ENCODE assay signal across 8 mouse cellular contexts in genomic region chr5:139251279-139251678, GRCm38 (mm10). TPM values are rescaled to one million over a fixed set of nuclear protein-coding genes. Genes with fewer than 3 reads are reported as not detected.
DNase-seq lines count a peak whose midpoint lies in the region; ATAC-seq lines count a peak whose summit lies in the region.

No protein-coding gene starts in this region.

- H3K4me2 ChIP-seq in heart, embryonic 14.5 days (ENCODE audit: low read length): peak overlapping the region; percentile 96
- peak overlapping the region; percentile 82 for H3K4me2 ChIP-seq in hindbrain, embryonic 15.5 days
- peak overlapping the region; percentile 93 for H3K4me2 ChIP-seq in midbrain, embryonic 14.5 days (ENCODE audit: low read length)

- no peak for ATAC-seq in heart, embryonic 14.5 days (ENCODE audit: insufficient number of reproducible peaks, insufficient read depth, low FRiP score, low read depth)
- ATAC-seq in hindbrain, embryonic 15.5 days (ENCODE audit: low FRiP score, low read depth): no peak
- ATAC-seq in midbrain, embryonic 14.5 days (ENCODE audit: low FRiP score, low TSS enrichment): no peak

- WGBS in heart, embryonic 14.5 days: 87% methylated on average over 7 of the region's 7 CpGs
- WGBS in embryonic facial prominence, embryonic 10.5 days: 84% methylated on average over 7 of the region's 7 CpGs
- WGBS in hindbrain, embryonic 15.5 days: 83% methylated on average over 7 of the region's 7 CpGs
- 87% methylated on average over 7 of the region's 7 CpGs for WGBS in midbrain, embryonic 14.5 days

- H3K9ac ChIP-seq in heart, embryonic 14.5 days (ENCODE audit: low read length): peak overlapping the region; percentile 81
- no peak overlapping the region for H3K9ac ChIP-seq in hindbrain, embryonic 15.5 days
- 0 out of 2 replicates have a peak overlapping the region, but pooled peaks have one; percentile 77 for H3K9ac ChIP-seq in midbrain, embryonic 14.5 days (replicated peaks; ENCODE audit: low read length)

- H3K36me3 ChIP-seq in heart, embryonic 14.5 days (ENCODE audit: control insufficient read depth, insufficient read depth, low read length): peaks cover 48% of the 10 kb centered on the region
- H3K36me3 ChIP-seq in embryonic facial prominence, embryonic 10.5 days (replicated peaks): peaks cover 65% of the 10 kb centered on the region
- H3K36me3 ChIP-seq in hindbrain, embryonic 15.5 days: peaks cover 39% of the 10 kb centered on the region
- H3K36me3 ChIP-seq in midbrain, embryonic 14.5 days (ENCODE audit: control insufficient read depth, insufficient read depth, low read length): peaks cover 47% of the 10 kb centered on the region

- H3K4me1 ChIP-seq in heart, embryonic 14.5 days (ENCODE audit: control insufficient read depth in 2 of 2, insufficient read depth in 2 of 2, low read length in 2 of 2): peaks cover 23 to 40% of the 10 kb centered on the region in 2 experiments
- peaks cover 33% of the 10 kb centered on the region for H3K4me1 ChIP-seq in embryonic facial prominence, embryonic 10.5 days
- peaks cover 38% of the 10 kb centered on the region for H3K4me1 ChIP-seq in hindbrain, embryonic 15.5 days (replicated peaks)
- H3K4me1 ChIP-seq in midbrain, embryonic 14.5 days (ENCODE audit: control insufficient read depth, insufficient read depth, low read length): peaks cover 12% of the 10 kb centered on the region

- no peaks in the 10 kb centered on the region for H3K27me3 ChIP-seq in heart, embryonic 14.5 days (ENCODE audit: control insufficient read depth, insufficient read depth, low read length)
- H3K27me3 ChIP-seq in embryonic facial prominence, embryonic 10.5 days (replicated peaks; ENCODE audit: low read depth, poor library complexity, severe bottlenecking): no peaks in the 10 kb centered on the region
- H3K27me3 ChIP-seq in hindbrain, embryonic 15.5 days: no peaks in the 10 kb centered on the region
- no peaks in the 10 kb centered on the region for H3K27me3 ChIP-seq in midbrain, embryonic 14.5 days (ENCODE audit: control insufficient read depth, insufficient read depth, low read length)

- DNase-seq in heart, adult 9 months (ENCODE audit: low spot score in 2 of 2): no peak
- no peak for DNase-seq in embryonic facial prominence, embryonic 10.5 days (ENCODE audit: low spot score)
- no peak for DNase-seq in midbrain, embryonic 14.5 days
- no peak for DNase-seq in layer of hippocampus, postnatal 10 days (ENCODE audit: low spot score in 2 of 2)
- no peak for DNase-seq in urinary bladder, postnatal 10 days (ENCODE audit: low spot score)
- no peak for DNase-seq in T-cell, adult 2 months (ENCODE audit: low spot score)

- peak overlapping the region in 1 of 2 experiments; percentile 77; a peak in 1 of 4 replicates for H3K4me3 ChIP-seq in heart, embryonic 14.5 days (ENCODE audit: control insufficient read depth in 1 of 2, insufficient read depth in 1 of 2, low read depth in 1 of 2, low read length in 2 of 2)
- H3K4me3 ChIP-seq in embryonic facial prominence, embryonic 10.5 days: peak overlapping the region; percentile 92; the same call in 1 of the 2 replicates
- peak overlapping the region; percentile 79 for H3K4me3 ChIP-seq in hindbrain, embryonic 15.5 days
- H3K4me3 ChIP-seq in midbrain, embryonic 14.5 days (replicated peaks; ENCODE audit: low read depth, low read length): no peak overlapping the region; the same call in 1 of the 2 replicates

- no peaks in the 10 kb centered on the region for H3K9me3 ChIP-seq in heart, embryonic 14.5 days (ENCODE audit: control insufficient read depth, low read length)
- H3K9me3 ChIP-seq in embryonic facial prominence, embryonic 10.5 days: no peaks in the 10 kb centered on the region
- no peaks in the 10 kb centered on the region for H3K9me3 ChIP-seq in hindbrain, embryonic 15.5 days
- H3K9me3 ChIP-seq in midbrain, embryonic 14.5 days (ENCODE audit: control insufficient read depth, low read length): no peaks in the 10 kb centered on the region

- H3K27ac ChIP-seq in heart, embryonic 14.5 days (replicated peaks in 1 of 2; ENCODE audit: control insufficient read depth in 1 of 2, insufficient read depth in 1 of 2, low read depth in 2 of 2, low read length in 2 of 2): peak overlapping the region; percentile 77 to 91
- peak overlapping the region; percentile 94; the same call in 1 of the 2 replicates for H3K27ac ChIP-seq in embryonic facial prominence, embryonic 10.5 days (replicated peaks)
- peak overlapping the region; percentile 88 for H3K27ac ChIP-seq in hindbrain, embryonic 15.5 days (replicated peaks)
- peak overlapping the region; percentile 86 for H3K27ac ChIP-seq in midbrain, embryonic 14.5 days (replicated peaks; ENCODE audit: low read depth, low read length)

RNA-seq across cellular contexts. Expression of gene Get4, which starts 0.8 kb away (rescaled TPM):
- 138 and 144 TPM in 2 replicates for polyA plus RNA-seq in heart, embryonic 14.5 days (2014; fragmentation: Nextera tagmentation; extraction: Ambion mirVana)
- polyA plus RNA-seq in embryonic facial prominence, embryonic 10.5 days (2016; fragmentation: Nextera tagmentation; extraction: Ambion mirVana): 188 and 189 TPM in 2 replicates
- polyA plus RNA-seq in hindbrain, embryonic 15.5 days (2015; fragmentation: Nextera tagmentation; extraction: Ambion mirVana): 123 and 126 TPM in 2 replicates
- polyA plus RNA-seq in midbrain, embryonic 14.5 days (2014; fragmentation: Nextera tagmentation; extraction: Ambion mirVana): 113 and 119 TPM in 2 replicates
- 10 to 100 TPM; 51.7 to 60.2 TPM for total RNA-seq in layer of hippocampus, postnatal 10 days (2021)

RNA-seq across cellular contexts. Expression of gene Sun1, which starts 50.8 kb away (rescaled TPM):
- polyA plus RNA-seq in heart, embryonic 14.5 days (2014; fragmentation: Nextera tagmentation; extraction: Ambion mirVana): 39.6 and 41.4 TPM in 2 replicates
- 50.5 and 50.6 TPM in 2 replicates for polyA plus RNA-seq in embryonic facial prominence, embryonic 10.5 days (2016; fragmentation: Nextera tagmentation; extraction: Ambion mirVana)
- 40.8 and 45.3 TPM in 2 replicates for polyA plus RNA-seq in hindbrain, embryonic 15.5 days (2015; fragmentation: Nextera tagmentation; extraction: Ambion mirVana)
- 41.8 and 48.3 TPM in 2 replicates for polyA plus RNA-seq in midbrain, embryonic 14.5 days (2014; fragmentation: Nextera tagmentation; extraction: Ambion mirVana)
- 10 to 100 TPM; 66.0 to 77.0 TPM for total RNA-seq in layer of hippocampus, postnatal 10 days (2021)
